Mouse (Mus musculus) monocyte, adult 59 days (primary cell): Measurements from ENCODE around the gene Hist2h2bb. TPM values are rescaled to one million over a fixed set of nuclear protein-coding genes. Genes with fewer than 3 reads are reported as not detected.

Experiments
- total RNA-seq, 2 experiments: library from RNA; stranded (reverse); gene quantifications; one replicate each; pipeline ENCODE4 v1.2.4; 2023

Hist2h2bb gene
- total RNA-seq = 100 to 1,000 TPM; 161 to 180 TPM

DNA sequence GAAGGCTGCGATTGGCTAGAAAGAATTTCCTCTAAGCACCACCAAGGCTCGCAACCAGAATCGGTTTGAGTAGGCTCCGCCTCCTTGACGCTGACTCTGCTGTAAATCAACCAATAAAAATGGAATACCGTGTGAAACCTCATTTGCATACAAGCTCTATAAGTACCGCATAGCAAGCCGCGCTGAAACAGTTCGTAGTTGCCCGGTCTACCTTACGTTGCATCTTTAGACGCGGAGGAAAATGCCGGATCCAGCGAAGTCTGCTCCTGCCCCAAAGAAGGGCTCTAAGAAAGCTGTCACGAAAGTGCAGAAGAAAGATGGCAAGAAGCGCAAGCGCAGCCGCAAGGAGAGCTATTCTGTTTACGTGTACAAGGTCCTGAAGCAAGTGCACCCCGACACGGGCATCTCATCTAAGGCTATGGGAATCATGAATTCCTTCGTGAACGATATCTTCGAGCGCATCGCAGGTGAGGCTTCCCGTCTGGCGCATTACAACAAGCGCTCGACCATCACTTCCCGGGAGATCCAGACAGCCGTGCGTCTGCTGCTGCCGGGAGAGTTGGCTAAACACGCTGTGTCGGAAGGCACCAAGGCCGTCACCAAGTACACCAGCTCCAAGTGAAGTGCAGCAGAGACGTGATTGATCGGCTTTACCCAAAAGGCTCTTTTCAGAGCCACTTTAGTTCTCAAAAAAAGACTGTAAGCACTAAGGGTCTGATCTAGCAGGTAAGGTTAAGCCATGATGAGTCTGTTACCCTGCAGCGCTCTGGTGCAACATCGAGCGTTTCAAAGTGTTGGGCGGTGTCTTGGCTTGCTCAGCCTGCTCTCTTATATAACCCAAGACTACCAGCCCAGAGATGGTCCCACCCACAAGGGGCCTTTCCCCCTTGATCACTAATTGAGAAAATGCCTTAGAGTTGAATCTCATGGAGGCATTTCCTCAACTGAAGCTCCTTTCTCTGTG, at the start of gene Hist2h2bb:
TSS of gene Hist2h2bb (plus strand) at position 242 of the 964 bp plus-strand sequence.

GRCm38 (mm10) chr3:96220765-96221639, 48.5 kb upstream of the Hist2h2bb start, which contains the start of the genes Hist2h2ac and Hist2h2be:
Hist2h2ac (minus strand) TSS chr3:96220880.
Hist2h2be (plus strand) TSS chr3:96221119.

GRCm38 (mm10) chr3:96238954-96239793, 30.4 kb upstream of the Hist2h2bb start, which contains the start of gene Hist2h3c2:
Hist2h3c2 (minus strand) TSS chr3:96239127.

DNA sequence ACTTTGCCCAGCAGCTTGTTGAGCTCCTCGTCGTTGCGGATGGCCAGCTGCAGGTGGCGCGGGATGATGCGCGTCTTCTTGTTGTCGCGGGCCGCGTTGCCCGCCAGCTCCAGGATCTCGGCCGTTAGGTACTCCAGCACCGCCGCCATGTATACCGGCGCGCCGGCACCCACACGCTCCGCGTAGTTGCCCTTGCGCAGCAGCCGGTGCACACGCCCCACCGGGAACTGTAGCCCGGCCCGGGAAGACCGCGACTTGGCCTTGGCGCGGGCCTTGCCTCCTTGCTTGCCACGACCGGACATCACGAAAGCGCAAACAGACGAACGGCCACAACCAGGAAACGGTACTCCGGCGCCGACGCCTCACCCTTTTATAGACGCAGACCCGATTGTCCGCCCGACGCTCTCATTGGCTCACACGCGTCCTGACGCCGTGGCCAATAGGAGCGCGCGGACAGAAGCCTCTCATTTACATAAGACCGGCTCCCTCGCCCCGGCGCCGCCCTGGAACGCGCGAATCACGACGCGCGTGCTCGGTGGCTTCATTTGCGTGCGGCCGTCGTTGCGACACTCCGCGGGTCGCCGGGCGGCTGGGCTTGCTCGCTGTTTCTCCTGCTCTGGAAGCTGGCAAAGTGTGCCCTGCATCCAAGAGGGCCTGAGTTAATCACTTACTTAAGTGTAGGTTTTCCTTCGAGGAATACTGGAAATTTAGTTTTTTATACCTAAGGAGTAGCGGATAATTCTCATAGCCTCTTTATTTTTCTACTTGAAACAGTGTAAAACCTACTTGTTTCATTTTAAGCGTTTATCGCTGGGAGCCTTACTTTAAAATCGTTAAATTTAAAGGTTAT, 29.4 kb upstream of the Hist2h2bb start, which contains the start of gene Hist2h2aa2:
TSS of gene Hist2h2aa2 (minus strand) at position 328 of the 850 bp plus-strand sequence.

GRCm38 (mm10) chr3:96245003-96245886, 24.3 kb upstream of the Hist2h2bb start, which contains the start of gene Hist2h2aa1:
Hist2h2aa1 (plus strand) TSS chr3:96245497.

DNA sequence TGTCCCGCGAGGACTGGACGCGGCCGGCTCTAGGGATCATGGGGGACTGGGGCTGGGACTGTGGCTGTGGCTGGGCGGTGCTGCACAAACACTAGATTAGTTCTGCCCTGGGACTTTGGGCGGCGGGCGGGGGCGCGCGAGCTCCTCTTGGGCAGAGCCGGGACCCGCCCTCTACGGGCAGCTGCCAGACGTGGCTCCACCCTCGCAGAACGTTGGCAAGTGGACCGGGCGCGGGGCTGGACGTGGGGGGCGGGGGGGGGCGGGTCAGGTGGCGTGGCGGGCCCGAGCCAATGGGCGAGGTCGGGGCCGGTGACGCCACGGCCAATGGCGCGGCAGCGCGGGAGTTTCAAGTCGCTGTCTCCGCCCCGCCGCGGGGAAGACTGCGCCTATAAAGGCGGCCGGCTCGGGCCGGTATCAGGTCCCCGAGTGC, 23.1 kb upstream of the Hist2h2bb start, which contains the start of gene Hist2h3c1:
TSS of gene Hist2h3c1 (plus strand) at position 259 of the 430 bp plus-strand sequence.

DNA sequence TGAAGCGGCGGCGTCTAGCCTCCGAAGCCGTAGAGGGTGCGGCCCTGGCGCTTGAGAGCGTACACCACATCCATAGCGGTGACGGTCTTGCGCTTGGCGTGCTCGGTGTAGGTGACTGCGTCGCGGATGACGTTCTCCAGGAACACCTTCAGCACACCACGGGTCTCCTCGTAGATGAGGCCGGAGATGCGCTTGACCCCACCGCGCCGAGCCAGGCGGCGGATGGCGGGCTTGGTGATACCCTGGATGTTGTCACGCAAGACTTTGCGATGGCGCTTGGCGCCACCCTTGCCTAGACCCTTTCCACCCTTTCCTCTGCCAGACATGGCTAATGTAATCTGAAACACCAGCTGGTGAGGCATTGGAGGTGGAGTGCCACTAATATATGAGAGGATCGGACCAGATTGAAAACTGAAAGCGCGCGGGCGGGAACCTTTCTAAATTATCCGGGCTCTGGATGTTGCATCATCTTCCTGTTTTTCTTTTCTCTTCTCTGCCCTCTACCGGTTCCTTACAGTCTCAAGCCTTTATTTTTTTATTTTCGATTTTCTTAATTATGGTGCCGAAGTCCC, 6.5 kb upstream of the Hist2h2bb start, which contains the start of gene Hist2h4:
TSS of gene Hist2h4 (minus strand) at position 333 of the 572 bp plus-strand sequence.

DNA sequence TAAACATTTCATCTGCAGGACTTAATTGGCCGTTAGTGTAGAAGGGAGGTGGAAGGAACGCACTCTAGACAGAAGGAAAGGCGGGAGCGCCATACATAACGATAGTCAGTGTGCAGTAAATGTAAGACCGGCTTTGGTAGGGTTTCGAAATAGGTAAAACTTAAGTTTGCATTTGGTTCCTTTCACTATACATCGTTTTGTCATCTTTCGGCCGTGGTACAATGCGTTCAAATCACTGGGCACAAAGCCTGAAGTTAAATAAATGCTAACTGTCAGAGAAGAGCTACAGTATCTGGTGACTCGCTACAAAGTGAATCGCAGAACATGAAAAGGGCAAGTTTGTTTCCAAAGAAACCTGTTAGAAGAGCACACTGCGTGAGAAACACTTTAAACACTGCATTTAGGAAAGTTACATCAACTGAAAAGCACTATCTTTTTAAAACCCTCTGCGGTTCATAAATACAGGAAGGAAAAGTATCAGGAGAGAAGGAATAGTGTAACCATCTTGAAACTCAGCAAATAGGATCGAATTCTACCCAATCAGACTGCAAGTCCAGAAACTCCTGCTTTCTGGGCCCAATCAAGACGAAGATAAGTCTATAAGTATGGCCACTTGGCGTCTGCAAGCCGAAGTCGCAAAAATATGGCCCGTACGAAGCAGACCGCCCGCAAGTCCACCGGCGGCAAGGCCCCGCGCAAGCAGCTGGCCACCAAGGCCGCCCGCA, 1.3 kb upstream of the Hist2h2bb start, which contains the start of gene Hist2h3b:
TSS of gene Hist2h3b (plus strand) at position 604 of the 725 bp plus-strand sequence.

GRCm38 (mm10) chr3:96293787-96294186, 24.2 kb downstream of the Hist2h2bb start, which contains the start of gene Fcgr1:
Fcgr1 (minus strand) TSS chr3:96293969.

Other genes starting within 250 kb of the Hist2h2bb start
- gene Vps45, start 211.3 kb upstream of the Hist2h2bb start, total RNA-seq = 10 to 100 TPM; 21.1 to 30.0 TPM
- gene Otud7b, start 165.2 kb upstream of the Hist2h2bb start, total RNA-seq = 1 to 10 TPM; 6.0 to 6.3 TPM
- gene Mtmr11, start 107.7 kb upstream of the Hist2h2bb start, total RNA-seq = not detected
- 10 to 100 TPM; 45.2 to 48.2 TPM for gene Sf3b4, start 97.4 kb upstream of the Hist2h2bb start, total RNA-seq
- under 1 TPM in 1 of 2 experiments, not detected in 1; 0.24 TPM for gene Sv2a, start 88.6 kb upstream of the Hist2h2bb start, total RNA-seq
- 10 to 100 TPM in 1 of 2 experiments, 1 to 10 TPM in 1; 7.4 to 11.4 TPM for gene Bola1, start 50.0 kb upstream of the Hist2h2bb start, total RNA-seq
- gene Hist2h2ab, start 49.9 kb upstream of the Hist2h2bb start, total RNA-seq = 1 to 10 TPM; 4.4 to 6.6 TPM
- 100 to 1,000 TPM; 100 to 108 TPM for gene Hist2h2ac, start 48.9 kb upstream of the Hist2h2bb start, total RNA-seq
- gene Hist2h2be, start 48.6 kb upstream of the Hist2h2bb start, total RNA-seq = 1 to 10 TPM; 3.4 to 4.3 TPM
- gene Hist2h3c2, start 30.6 kb upstream of the Hist2h2bb start, total RNA-seq = 1 to 10 TPM; 2.3 to 3.4 TPM
- gene Hist2h2aa2, start 29.5 kb upstream of the Hist2h2bb start, total RNA-seq = 100 to 1,000 TPM; 822 to 823 TPM
- gene Hist2h2aa1, start 24.3 kb upstream of the Hist2h2bb start, total RNA-seq = 10 to 100 TPM; 11.2 to 22.3 TPM
- gene Hist2h3c1, start 23.1 kb upstream of the Hist2h2bb start, total RNA-seq = not detected
- gene Hist2h4, start 6.4 kb upstream of the Hist2h2bb start, total RNA-seq = 10 to 100 TPM; 33.3 to 34.7 TPM
- gene Hist2h3b, start 1.1 kb upstream of the Hist2h2bb start, total RNA-seq = 100 to 1,000 TPM; 137 to 151 TPM
- 10 to 100 TPM; 30.3 to 40.7 TPM for gene Fcgr1, start 24.2 kb downstream of the Hist2h2bb start, total RNA-seq
- not detected for gene BC107364, start 182.6 kb downstream of the Hist2h2bb start, total RNA-seq